Mouse (Mus musculus) neural tube, embryonic 13.5 days (tissue): ENCODE measurements around the gene Spata2. TPM values are rescaled to one million over a fixed set of nuclear protein-coding genes. Genes with fewer than 3 reads are reported as not detected.

Experiments
- ATAC-seq: fragments of 200-750 bp; cut with Nextera tagmentation; 2 replicates; pipeline ENCODE4 v1.8.0; 2017; ENCODE audit warnings: low read depth, mild to moderate bottlenecking, moderate TSS enrichment, moderate library complexity
- H3K27ac ChIP-seq: fragments of 300-500 bp; sonication (generic); replicated peaks from 2 replicates; pipeline ENCODE4 v1.5.1; 2015; ENCODE audit warnings: moderate library complexity, mild to moderate bottlenecking, inconsistent platforms
- H3K27me3 ChIP-seq: fragments of 300-500 bp; sonication (generic); 2 replicates; pipeline ENCODE4 v1.6.1; 2015; ENCODE audit warnings: mild to moderate bottlenecking, inconsistent platforms
- H3K36me3 ChIP-seq: fragments of 300-500 bp; sonication (generic); 2 replicates; pipeline ENCODE4 v1.6.1; 2015; ENCODE audit warnings: mild to moderate bottlenecking, inconsistent platforms
- H3K4me1 ChIP-seq: fragments of 300-500 bp; sonication (generic); replicated peaks from 2 replicates; pipeline ENCODE4 v1.6.1; 2015; ENCODE audit warnings: inconsistent platforms
- H3K4me2 ChIP-seq: fragments of 300-500 bp; sonication (generic); 2 replicates; pipeline ENCODE4 v1.6.1; 2015; ENCODE audit warnings: inconsistent platforms, mild to moderate bottlenecking, moderate library complexity
- H3K4me3 ChIP-seq: fragments of 300-500 bp; sonication (generic); 2 replicates; pipeline ENCODE4 v1.5.1; 2015; ENCODE audit warnings: mild to moderate bottlenecking, inconsistent platforms
- H3K9ac ChIP-seq: fragments of 300-500 bp; sonication (generic); 2 replicates; pipeline ENCODE4 v1.6.1; 2015; ENCODE audit warnings: moderate library complexity, mild to moderate bottlenecking, inconsistent platforms
- H3K9me3 ChIP-seq: fragments of 300-500 bp; sonication (generic); 2 replicates; pipeline ENCODE4 v1.6.1; 2016; ENCODE audit warnings: inconsistent platforms
- WGBS: fragments of 180-500 bp; shearing (Covaris S2); methylation state at CpG from one replicate; pipeline ENCODE4 v1.1.7; 2015; 5-methylcytosine and 5-hydroxymethylcytosine counted together
- polyA plus RNA-seq: library from polyadenylated mRNA; unstranded; fragments of >200 nt; fragmentation: Nextera tagmentation; extraction: Ambion mirVana; gene quantifications from 2 replicates; pipeline ENCODE4 v1.2.1, GENCODE M21; 2015

Gene Spata2
- polyA plus RNA-seq, 1 experiment from 2014 or later, result 26.9 TPM

DNA sequence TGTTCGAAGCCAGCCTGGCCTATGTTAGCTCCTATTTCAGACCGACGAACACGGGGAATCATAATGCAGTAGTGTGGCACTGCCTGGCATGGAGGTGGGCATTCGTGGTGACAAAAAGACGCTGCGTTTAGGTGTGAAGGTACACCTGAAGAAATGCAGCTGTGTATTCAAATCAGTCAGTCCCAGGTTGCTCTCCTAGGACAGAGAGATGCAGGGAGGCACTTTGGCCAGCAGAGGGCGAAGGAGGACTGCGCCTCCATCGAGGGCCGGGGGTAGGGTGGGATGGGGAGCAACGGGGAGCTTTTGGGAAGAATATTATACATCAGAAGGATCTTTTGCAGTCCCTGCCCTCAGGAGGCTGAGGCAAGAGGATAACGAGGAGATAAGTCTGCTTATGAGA is 39.4 kb upstream of the Spata2 start:
- H3K27me3 ChIP-seq, result peaks cover 29% of the 10 kb centered on the region
- H3K36me3 ChIP-seq, result no peaks in the 10 kb centered on the region
- no peak overlapping the region for H3K9ac ChIP-seq
- peaks cover 12% of the 10 kb centered on the region for H3K4me1 ChIP-seq
- H3K4me2 ChIP-seq, result no peak overlapping the region
- no peak overlapping the region for H3K4me3 ChIP-seq
- H3K9me3 ChIP-seq, result no peaks in the 10 kb centered on the region
- no peak overlapping the region for H3K27ac ChIP-seq
- ATAC-seq, result no peak
- 23% methylated on average over 13 of the region's 13 CpGs for WGBS

DNA sequence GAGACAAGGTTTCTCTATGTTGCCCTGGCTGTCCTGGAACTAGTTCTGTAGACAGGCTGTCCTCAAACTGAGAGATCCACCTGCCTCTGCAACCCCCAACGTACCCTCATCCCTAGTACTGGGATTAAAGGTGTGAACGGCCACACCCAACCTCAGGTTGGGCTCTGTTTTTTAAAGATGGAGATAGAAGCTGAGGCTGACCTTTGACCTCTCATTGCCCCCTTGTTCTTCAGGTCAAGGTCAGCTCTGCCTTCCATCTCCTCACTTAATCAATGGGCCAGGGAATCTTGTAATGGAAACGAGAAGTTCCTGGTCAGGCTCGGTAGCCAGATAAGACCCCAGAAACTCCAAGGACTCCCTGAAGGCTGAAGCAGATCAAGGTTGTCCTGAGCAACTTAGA is 37.8 kb upstream of the Spata2 start:
- Histone ChIP-seq H3K4me2 (no peak overlapping the region), H3K4me1 (peaks cover 9% of the 10 kb centered on the region), H3K9ac (no peak overlapping the region), H3K9me3 (no peaks in the 10 kb centered on the region), H3K27me3 (peaks cover 13% of the 10 kb centered on the region), H3K27ac (no peak overlapping the region), H3K36me3 (no peaks in the 10 kb centered on the region), H3K4me3 (no peak overlapping the region)
- no peak for ATAC-seq
- 65% methylated on average over 4 of the region's 4 CpGs for WGBS

DNA sequence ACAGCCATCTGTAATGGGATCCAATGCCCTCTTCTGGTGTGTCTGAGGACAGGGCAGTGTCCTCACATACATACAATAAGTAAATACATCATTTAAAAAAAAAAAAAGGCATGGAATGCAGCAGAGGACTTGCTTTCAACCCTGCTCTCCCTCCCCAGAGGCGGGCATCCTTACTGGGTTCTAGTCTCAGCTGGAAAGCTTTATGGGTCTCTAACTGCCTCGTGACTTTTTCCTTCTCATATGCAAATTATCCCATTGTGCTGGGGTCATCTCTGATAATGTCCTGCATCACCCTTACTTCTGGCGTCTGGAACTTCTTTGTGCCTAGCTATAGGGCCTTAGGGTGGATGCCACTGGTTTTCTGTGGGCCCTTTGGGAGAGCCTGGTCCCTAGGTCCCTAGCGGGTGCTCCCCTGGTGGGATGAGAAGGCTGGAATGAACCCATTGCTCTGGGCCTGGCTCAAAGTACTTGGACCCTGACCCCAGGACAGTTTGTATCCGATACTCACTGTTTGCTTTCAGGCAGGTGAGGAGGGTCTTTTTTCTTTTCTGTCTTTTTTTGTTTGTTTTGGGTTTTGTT is 37.3 kb upstream of the Spata2 start:
- H3K27ac ChIP-seq, result no peak overlapping the region
- no peaks in the 10 kb centered on the region for H3K36me3 ChIP-seq
- 10% methylated on average over 5 of the region's 5 CpGs for WGBS
- H3K9ac ChIP-seq, result no peak overlapping the region
- H3K9me3 ChIP-seq, result no peaks in the 10 kb centered on the region
- H3K4me3 ChIP-seq, result no peak overlapping the region
- no peak for ATAC-seq
- H3K27me3 ChIP-seq, result peaks cover 8% of the 10 kb centered on the region
- peaks cover 9% of the 10 kb centered on the region for H3K4me1 ChIP-seq
- no peak overlapping the region for H3K4me2 ChIP-seq

DNA sequence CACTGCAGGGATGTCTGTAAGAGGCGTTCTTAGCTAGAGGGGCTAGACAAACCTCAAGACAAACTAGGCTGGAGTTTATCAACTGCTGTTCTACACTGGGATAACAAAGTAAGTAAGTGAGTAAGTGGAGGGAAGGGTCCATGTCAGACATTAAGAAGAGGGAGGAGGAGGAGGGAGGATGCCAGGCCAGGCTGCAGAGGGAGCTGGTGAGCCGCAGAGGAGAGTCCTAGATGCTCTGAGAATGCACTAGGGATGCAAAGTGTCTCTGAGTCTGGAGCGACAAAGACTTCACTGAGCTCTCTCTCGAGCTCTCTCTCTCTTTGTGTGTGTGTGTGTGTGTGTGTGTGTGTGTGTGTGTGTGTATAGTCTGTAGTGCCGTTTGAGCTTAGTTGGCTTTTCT is 35.6 kb upstream of the Spata2 start:
- Histone ChIP-seq H3K36me3 (no peaks in the 10 kb centered on the region), H3K27me3 (no peaks in the 10 kb centered on the region), H3K4me3 (no peak overlapping the region), H3K4me2 (no peak overlapping the region), H3K4me1 (peaks cover 9% of the 10 kb centered on the region), H3K27ac (no peak overlapping the region), H3K9me3 (no peaks in the 10 kb centered on the region), H3K9ac (no peak overlapping the region)
- WGBS, result 7% methylated on average over 5 of the region's 5 CpGs
- no peak for ATAC-seq

DNA sequence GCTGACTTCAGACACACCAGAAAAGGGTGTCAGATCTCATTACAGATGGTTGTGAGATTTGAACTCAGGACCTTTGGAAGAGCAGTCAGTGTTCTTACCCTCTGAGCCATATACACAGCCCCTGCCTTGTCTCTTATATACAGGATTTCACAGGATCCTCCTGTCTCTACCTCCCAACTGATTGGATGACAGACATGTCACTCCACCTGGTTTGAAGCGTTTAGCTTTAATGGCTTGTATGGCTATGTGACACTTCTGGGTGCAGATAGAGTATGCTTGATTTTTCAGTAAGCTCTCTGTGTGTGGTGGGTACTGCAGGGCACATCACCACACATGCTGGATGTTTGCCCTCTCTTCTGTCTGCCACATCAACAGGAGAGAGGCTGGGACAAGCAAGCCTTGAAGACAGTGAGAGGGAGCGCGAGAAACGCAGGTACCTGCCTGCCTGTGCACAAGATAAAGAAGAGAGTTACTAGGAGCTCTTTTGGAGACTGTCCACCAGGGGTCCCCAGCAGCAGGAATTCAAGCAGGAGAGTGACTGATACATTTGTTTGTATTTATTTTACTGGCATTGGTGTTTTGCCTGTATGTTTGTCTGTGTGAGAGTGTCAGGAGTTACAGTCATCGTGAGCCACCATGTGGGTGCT is 27.0 kb upstream of the Spata2 start:
- Histone ChIP-seq H3K4me1 (no peaks in the 10 kb centered on the region), H3K36me3 (peaks cover 55% of the 10 kb centered on the region), H3K27ac (no peak overlapping the region), H3K4me2 (no peak overlapping the region), H3K9me3 (no peaks in the 10 kb centered on the region), H3K9ac (no peak overlapping the region), H3K27me3 (no peaks in the 10 kb centered on the region), H3K4me3 (no peak overlapping the region)
- 81% methylated on average over 5 of the region's 5 CpGs for WGBS
- ATAC-seq, result peak; percentile 19; the same call in 1 of the 2 replicates

DNA sequence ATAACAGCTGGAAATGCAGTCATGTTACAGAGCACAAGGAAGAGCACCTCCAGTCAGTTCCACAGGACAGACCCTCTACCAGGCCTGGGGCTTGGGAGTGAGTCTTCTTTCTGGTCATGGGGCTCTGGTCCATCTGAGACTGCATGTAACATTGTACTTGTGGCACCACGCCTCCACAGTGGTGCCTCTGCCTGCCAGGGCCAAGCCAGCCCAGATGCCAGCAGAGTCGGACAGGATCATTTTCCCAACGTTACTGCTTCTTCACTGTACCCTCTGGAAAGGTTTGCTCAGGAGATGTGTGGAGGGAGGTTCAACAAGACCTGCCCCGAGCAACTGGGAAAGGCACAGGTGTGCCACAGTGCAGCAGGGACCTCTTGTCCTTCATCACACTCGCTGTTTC is 23.0 kb upstream of the Spata2 start:
- peaks cover 96% of the 10 kb centered on the region for H3K36me3 ChIP-seq
- no peak overlapping the region for H3K4me2 ChIP-seq
- H3K9me3 ChIP-seq, result no peaks in the 10 kb centered on the region
- H3K27me3 ChIP-seq, result no peaks in the 10 kb centered on the region
- no peak for ATAC-seq
- no peak overlapping the region for H3K9ac ChIP-seq
- H3K4me1 ChIP-seq, result no peaks in the 10 kb centered on the region
- H3K4me3 ChIP-seq, result no peak overlapping the region
- no peak overlapping the region for H3K27ac ChIP-seq
- 89% methylated on average over 5 of the region's 5 CpGs for WGBS

DNA sequence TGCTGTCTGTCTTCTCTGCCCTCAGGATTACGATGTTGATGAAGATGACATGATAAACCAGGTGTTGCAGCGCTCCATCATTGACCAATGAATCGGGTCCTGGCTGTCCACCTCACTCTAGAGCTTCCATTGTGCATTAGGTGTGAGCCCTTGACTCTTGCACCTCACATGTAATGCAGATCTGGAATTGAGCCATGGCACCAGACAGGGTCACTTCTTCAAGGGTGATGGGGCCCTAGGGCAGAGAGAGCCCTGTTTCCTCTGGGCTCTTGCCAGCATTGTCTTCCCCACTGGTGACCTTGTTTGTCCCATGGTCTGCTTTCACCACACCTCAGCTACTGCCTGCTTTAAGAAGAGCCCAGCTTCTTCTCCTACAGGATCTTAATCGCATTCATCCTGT is 22.0 kb upstream of the Spata2 start:
- H3K4me3 ChIP-seq, result no peak overlapping the region
- H3K4me2 ChIP-seq, result no peak overlapping the region
- H3K36me3 ChIP-seq, result peaks cover 99% of the 10 kb centered on the region
- H3K9me3 ChIP-seq, result no peaks in the 10 kb centered on the region
- H3K27me3 ChIP-seq, result no peaks in the 10 kb centered on the region
- no peak overlapping the region for H3K9ac ChIP-seq
- H3K4me1 ChIP-seq, result no peaks in the 10 kb centered on the region
- H3K27ac ChIP-seq, result no peak overlapping the region
- WGBS, result 96% methylated on average over 4 of the region's 4 CpGs
- ATAC-seq, result no peak

DNA sequence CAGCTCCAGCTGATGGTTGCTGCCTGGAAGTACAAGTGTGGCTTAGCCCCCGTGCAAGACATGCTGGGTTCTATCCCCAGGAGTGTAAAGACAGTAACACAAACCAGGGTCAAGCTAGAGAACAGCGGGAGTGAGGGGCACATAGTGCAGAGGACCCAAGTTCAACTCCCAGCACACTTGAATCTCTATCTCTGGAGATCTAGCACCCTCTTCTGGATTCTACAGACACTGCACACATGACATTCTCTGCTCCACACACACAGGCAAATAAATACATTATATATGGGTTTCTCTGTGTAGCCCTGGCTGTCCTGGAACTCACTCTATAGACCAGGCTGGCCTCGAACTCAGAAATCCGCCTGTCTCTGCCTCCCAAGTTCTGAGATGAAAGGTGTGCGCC is 20.3 kb upstream of the Spata2 start:
- Histone ChIP-seq H3K4me3 (no peak overlapping the region), H3K36me3 (peaks cover 100% of the 10 kb centered on the region), H3K4me2 (no peak overlapping the region), H3K9me3 (no peaks in the 10 kb centered on the region), H3K9ac (no peak overlapping the region), H3K27ac (no peak overlapping the region), H3K4me1 (no peaks in the 10 kb centered on the region), H3K27me3 (no peaks in the 10 kb centered on the region)
- no peak for ATAC-seq
- WGBS, result 92% methylated on average over 5 of the region's 5 CpGs

DNA sequence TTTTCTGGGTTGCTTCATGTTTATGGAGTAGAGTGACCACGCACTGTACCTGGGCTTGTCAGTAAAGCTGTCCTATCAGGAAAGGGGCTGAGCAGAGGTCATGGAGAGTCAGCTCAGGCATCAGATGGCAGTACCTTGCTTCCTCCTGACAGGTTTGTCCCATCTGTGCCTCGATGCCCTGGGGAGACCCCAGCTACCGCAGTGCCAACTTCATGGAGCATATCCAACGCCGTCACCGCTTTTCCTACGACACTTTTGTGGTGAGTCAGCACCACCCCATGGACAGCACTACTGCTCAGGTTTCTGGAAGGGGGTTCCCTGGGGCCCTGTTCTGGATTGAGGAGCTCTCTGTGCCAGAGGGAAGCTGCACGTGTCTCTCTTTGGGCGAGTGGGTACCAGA is 19.7 kb upstream of the Spata2 start:
- H3K36me3 ChIP-seq, result peaks cover 100% of the 10 kb centered on the region
- no peak overlapping the region for H3K4me3 ChIP-seq
- no peaks in the 10 kb centered on the region for H3K9me3 ChIP-seq
- 80% methylated on average over 9 of the region's 9 CpGs for WGBS
- H3K27me3 ChIP-seq, result no peaks in the 10 kb centered on the region
- no peak overlapping the region for H3K27ac ChIP-seq
- H3K9ac ChIP-seq, result no peak overlapping the region
- no peak overlapping the region for H3K4me2 ChIP-seq
- 0 out of 2 replicates have a peak, but pooled peaks cover 5% of the 10 kb centered on the region for H3K4me1 ChIP-seq
- ATAC-seq, result no peak

DNA sequence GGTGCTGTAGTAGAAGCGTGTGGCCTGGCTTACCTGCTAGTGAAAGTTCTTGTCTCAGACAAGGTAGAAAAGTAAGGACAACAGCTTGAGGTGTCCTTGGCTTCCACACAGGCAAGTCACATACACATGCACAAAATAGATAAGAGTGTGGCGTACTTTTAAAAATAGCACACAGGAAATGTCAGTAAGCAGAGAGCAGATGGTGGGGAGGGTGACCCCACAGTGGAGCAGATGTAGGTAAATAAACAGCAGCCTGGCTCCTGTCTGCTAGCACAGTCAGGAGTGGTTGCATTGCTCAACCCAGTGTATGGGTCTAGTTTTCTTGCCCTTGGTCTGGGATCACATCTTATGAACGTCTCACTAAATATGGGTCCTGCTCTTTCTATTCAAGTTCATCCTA is 17.8 kb upstream of the Spata2 start:
- Histone ChIP-seq H3K4me2 (no peak overlapping the region), H3K27ac (no peak overlapping the region), H3K4me1 (peaks cover 24% of the 10 kb centered on the region), H3K9me3 (no peaks in the 10 kb centered on the region), H3K36me3 (peaks cover 92% of the 10 kb centered on the region), H3K9ac (no peak overlapping the region), H3K4me3 (no peak overlapping the region), H3K27me3 (no peaks in the 10 kb centered on the region)
- 85% methylated on average over 3 of the region's 3 CpGs for WGBS
- no peak for ATAC-seq

DNA sequence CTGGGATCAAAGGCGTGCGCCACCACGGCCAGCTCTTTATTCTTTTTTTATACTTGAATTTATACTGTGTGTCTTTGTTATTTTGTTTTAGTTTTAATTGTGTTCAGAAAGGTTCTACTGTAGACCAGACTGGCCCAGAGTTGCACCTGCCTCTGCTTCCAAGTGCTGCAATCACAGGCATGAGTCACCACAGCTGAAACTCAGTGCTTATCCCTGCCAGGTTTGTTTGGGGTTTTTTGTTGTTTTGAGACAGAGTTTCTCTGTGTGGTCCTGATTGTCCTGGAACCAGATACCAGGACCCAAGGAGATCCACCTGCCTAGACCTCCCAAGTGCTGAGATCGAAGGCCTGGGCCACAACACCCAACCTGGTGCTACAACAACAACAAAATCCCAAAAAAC is 15.9 kb upstream of the Spata2 start:
- WGBS, result 96% methylated on average over 4 of the region's 4 CpGs
- no peaks in the 10 kb centered on the region for H3K27me3 ChIP-seq
- H3K27ac ChIP-seq, result no peak overlapping the region
- H3K4me3 ChIP-seq, result no peak overlapping the region
- peaks cover 73% of the 10 kb centered on the region for H3K36me3 ChIP-seq
- no peak overlapping the region for H3K4me2 ChIP-seq
- no peak for ATAC-seq
- no peak overlapping the region for H3K9ac ChIP-seq
- peaks cover 40% of the 10 kb centered on the region for H3K4me1 ChIP-seq
- H3K9me3 ChIP-seq, result no peaks in the 10 kb centered on the region

DNA sequence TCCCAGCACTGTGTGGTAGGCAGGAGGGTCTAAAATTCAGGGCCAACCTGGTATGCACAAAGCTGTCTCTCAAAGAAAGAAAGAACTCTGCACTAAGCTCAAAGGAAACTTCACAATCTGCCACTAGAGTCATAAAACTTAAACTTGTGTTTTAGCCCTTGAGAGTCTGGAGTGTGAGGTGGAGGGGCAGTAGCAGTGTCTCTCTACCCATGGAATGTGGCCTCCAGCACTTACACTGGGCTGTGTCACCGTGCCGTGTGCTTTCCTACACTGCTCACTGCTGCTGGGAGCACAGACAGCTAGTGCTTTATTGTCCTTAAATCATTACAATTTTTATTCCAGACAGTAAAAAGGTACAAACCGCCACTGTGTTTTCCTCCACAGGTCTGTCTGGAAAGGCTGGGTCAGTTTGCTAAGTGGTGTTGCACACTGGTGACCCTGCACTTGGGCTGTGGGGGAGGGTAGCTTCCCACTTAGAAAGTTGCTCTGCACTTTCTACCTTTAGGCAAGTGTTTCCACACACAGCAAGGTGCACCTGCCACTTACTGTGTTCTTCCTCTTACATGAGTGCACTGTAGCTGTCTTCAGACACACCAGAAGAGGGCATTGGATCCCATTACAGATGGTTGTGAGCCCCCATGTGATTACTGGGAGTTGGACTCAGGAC is 15.2 kb upstream of the Spata2 start:
- 96% methylated on average over 3 of the region's 3 CpGs for WGBS
- H3K4me1 ChIP-seq, result peaks cover 40% of the 10 kb centered on the region
- no peak overlapping the region for H3K27ac ChIP-seq
- H3K9ac ChIP-seq, result no peak overlapping the region
- H3K36me3 ChIP-seq, result peaks cover 66% of the 10 kb centered on the region
- no peak for ATAC-seq
- no peaks in the 10 kb centered on the region for H3K27me3 ChIP-seq
- no peak overlapping the region for H3K4me2 ChIP-seq
- H3K9me3 ChIP-seq, result no peaks in the 10 kb centered on the region
- H3K4me3 ChIP-seq, result no peak overlapping the region
